Mouse (Mus musculus): ENCODE measurements around the gene Ephb6.
"Not testable (repeated sequence)": the region's sequence is repeated elsewhere in the genome, so short reads cannot be mapped to it uniquely, and the experiment has no call there.

Ephb6 gene

GRCm38 (mm10) chr6:41605061-41605793 is at the start of gene Ephb6:
Gene Ephb6, plus strand, starts transcription at chr6:41605482.
- peak; percentile 55 to 67 for DNase-seq (ENCODE audit: low spot score in 2 of 2)

GRCm38 (mm10) chr6:41556389-41556788 is 48.9 kb upstream of the Ephb6 start:
- DNase-seq (ENCODE audit: low spot score in 2 of 2), result no peak

GRCm38 (mm10) chr6:41557468-41557867 is 47.8 kb upstream of the Ephb6 start:
- no peak for DNase-seq (ENCODE audit: low spot score in 2 of 2)

- DNase-seq (ENCODE audit: low spot score in 2 of 2), result no peak
These were observed 47.0 kb upstream of the Ephb6 start for GRCm38 (mm10) chr6:41558271-41558670.

GRCm38 (mm10) chr6:41559331-41559730 is 46.0 kb upstream of the Ephb6 start:
- no peak for DNase-seq (ENCODE audit: low spot score in 2 of 2)

- DNase-seq (ENCODE audit: low spot score in 2 of 2), result peak in 1 of 2 experiments; percentile 28
These were observed 45.0 kb upstream of the Ephb6 start for GRCm38 (mm10) chr6:41560273-41560672.

- DNase-seq (ENCODE audit: low spot score in 2 of 2), result no peak
These were observed 42.7 kb upstream of the Ephb6 start for GRCm38 (mm10) chr6:41562598-41562997.

- not testable (repeated sequence) for DNase-seq (ENCODE audit: low spot score in 2 of 2)
These were observed 42.0 kb upstream of the Ephb6 start for GRCm38 (mm10) chr6:41563104-41563951.

- no peak for DNase-seq (ENCODE audit: low spot score in 2 of 2)
These were observed 40.0 kb upstream of the Ephb6 start for GRCm38 (mm10) chr6:41565261-41565660.

- no peak for DNase-seq (ENCODE audit: low spot score in 2 of 2)
These were observed 38.3 kb upstream of the Ephb6 start for GRCm38 (mm10) chr6:41566965-41567364.

- no peak for DNase-seq (ENCODE audit: low spot score in 2 of 2)
These were observed 36.2 kb upstream of the Ephb6 start for GRCm38 (mm10) chr6:41569078-41569477.

- no peak for DNase-seq (ENCODE audit: low spot score in 2 of 2)
These were observed 28.7 kb upstream of the Ephb6 start for GRCm38 (mm10) chr6:41576526-41577097.

- DNase-seq (ENCODE audit: low spot score in 2 of 2), result no peak
These were observed 28.0 kb upstream of the Ephb6 start for GRCm38 (mm10) chr6:41577297-41577696.

GRCm38 (mm10) chr6:41581295-41581694 is 24.0 kb upstream of the Ephb6 start:
- DNase-seq (ENCODE audit: low spot score in 2 of 2), result no peak

GRCm38 (mm10) chr6:41582189-41582588 is 23.1 kb upstream of the Ephb6 start:
- no peak for DNase-seq (ENCODE audit: low spot score in 2 of 2)

GRCm38 (mm10) chr6:41604401-41605050 is 756 bp upstream of the Ephb6 start:
- peak; percentile 57 to 61 for DNase-seq (ENCODE audit: low spot score in 2 of 2)

- DNase-seq (ENCODE audit: low spot score in 2 of 2), result no peak
These were observed 467 bp downstream of the Ephb6 start for GRCm38 (mm10) chr6:41605794-41606104.

- DNase-seq (ENCODE audit: low spot score in 2 of 2), result peak; percentile 55 to 63
These were observed 932 bp downstream of the Ephb6 start for GRCm38 (mm10) chr6:41606214-41606613.

GRCm38 (mm10) chr6:41607637-41608036 is 2.4 kb downstream of the Ephb6 start:
- no peak for DNase-seq (ENCODE audit: low spot score in 2 of 2)

- DNase-seq (ENCODE audit: low spot score in 2 of 2), result no peak
These were observed 15.0 kb downstream of the Ephb6 start for GRCm38 (mm10) chr6:41620173-41620798.

GRCm38 (mm10) chr6:41621241-41621990 is 16.1 kb downstream of the Ephb6 start:
- no peak for DNase-seq (ENCODE audit: low spot score in 2 of 2)
